Mouse (Mus musculus) kidney, postnatal 36 days (tissue): ENCODE data around the gene Syn2.

Experiments used
- DNase-seq, 2 experiments: peaks; one replicate each; pipeline ENCODE4 v3.0.0; 2021 to 2022; ENCODE audit warnings: mixed read lengths in 2 of 2

The Syn2 gene

GRCm38 (mm10) chr6:115134501-115135331 is at the start of gene Syn2:
Syn2 (plus strand) TSS chr6:115134902.
- DNase-seq, result peak; percentile 69 to 85

GRCm38 (mm10) chr6:115085274-115085841 is 49.3 kb upstream of the Syn2 start:
- DNase-seq, result no peak

- no peak for DNase-seq
Observed at GRCm38 (mm10) chr6:115088314-115089106, 46.2 kb upstream of the Syn2 start.

GRCm38 (mm10) chr6:115091737-115092136 is 43.0 kb upstream of the Syn2 start:
- DNase-seq, result no peak

GRCm38 (mm10) chr6:115102542-115102941 is 32.2 kb upstream of the Syn2 start:
- DNase-seq, result no peak

- no peak for DNase-seq
Observed at GRCm38 (mm10) chr6:115111426-115111825, 23.3 kb upstream of the Syn2 start.

GRCm38 (mm10) chr6:115122181-115122580 is 12.5 kb upstream of the Syn2 start:
- no peak for DNase-seq

- peak in 1 of 2 experiments; percentile 4 for DNase-seq
Observed at GRCm38 (mm10) chr6:115123262-115124201, 11.2 kb upstream of the Syn2 start.

GRCm38 (mm10) chr6:115124675-115125357 is 9.9 kb upstream of the Syn2 start:
- no peak for DNase-seq

GRCm38 (mm10) chr6:115125358-115125720 is 9.4 kb upstream of the Syn2 start:
- DNase-seq, result no peak

- DNase-seq, result no peak
Observed at GRCm38 (mm10) chr6:115126232-115126785, 8.4 kb upstream of the Syn2 start.

- DNase-seq, result no peak
Observed at GRCm38 (mm10) chr6:115126851-115127250, 7.9 kb upstream of the Syn2 start.

GRCm38 (mm10) chr6:115127255-115127824 is 7.4 kb upstream of the Syn2 start:
- no peak for DNase-seq

GRCm38 (mm10) chr6:115135332-115135649 is 589 bp downstream of the Syn2 start:
- DNase-seq, result no peak

GRCm38 (mm10) chr6:115136156-115136555 is 1.5 kb downstream of the Syn2 start:
- no peak for DNase-seq

- no peak for DNase-seq
Observed at GRCm38 (mm10) chr6:115141446-115141845, 6.7 kb downstream of the Syn2 start.

GRCm38 (mm10) chr6:115161175-115161574 is 26.5 kb downstream of the Syn2 start:
- DNase-seq, result no peak

GRCm38 (mm10) chr6:115165863-115166470 is 31.3 kb downstream of the Syn2 start:
- DNase-seq, result no peak

- DNase-seq, result no peak
Observed at GRCm38 (mm10) chr6:115168921-115169320, 34.2 kb downstream of the Syn2 start.

- no peak for DNase-seq
Observed at GRCm38 (mm10) chr6:115169518-115169917, 34.8 kb downstream of the Syn2 start.

- DNase-seq, result peak; percentile 3 to 42
Observed at GRCm38 (mm10) chr6:115174845-115175244, 40.1 kb downstream of the Syn2 start.
